ENCODE assay signal across 10 mouse cellular contexts in genomic region chr5:108269811-108270151, GRCm38 (mm10). TPM values are rescaled to one million over a fixed set of nuclear protein-coding genes. Genes with fewer than 3 reads are reported as not detected.
DNase-seq lines count a peak whose midpoint lies in the region; ATAC-seq lines count a peak whose summit lies in the region.
"Had no signal": no experiment of that assay in that cellular context is flagged by ENCODE, and none has a peak within 500 bp of the region (broad histone marks: within the 10 kb centered on the region; RNA-seq: fewer than 3 reads in every experiment).

No protein-coding gene starts in this region.

- H3K4me3 ChIP-seq in heart, embryonic 15.5 days = peak overlapping the region; percentile 90
- H3K4me3 ChIP-seq in hindbrain, embryonic 11.5 days (ENCODE audit: low read depth, low read length) = peak overlapping the region; percentile 95
- peak overlapping the region; percentile 92 for H3K4me3 ChIP-seq in midbrain, embryonic 12.5 days

- no peak overlapping the region; the same call in 1 of the 2 replicates for H3K27ac ChIP-seq in heart, embryonic 15.5 days
- H3K27ac ChIP-seq in hindbrain, embryonic 11.5 days (ENCODE audit: low read depth, low read length) = no peak overlapping the region
- no peak overlapping the region for H3K27ac ChIP-seq in midbrain, embryonic 12.5 days (replicated peaks)

- H3K27me3 ChIP-seq in heart, embryonic 15.5 days = no peaks in the 10 kb centered on the region
- H3K27me3 ChIP-seq in hindbrain, embryonic 11.5 days (ENCODE audit: control insufficient read depth, insufficient read depth, low read length) = no peaks in the 10 kb centered on the region
- no peaks in the 10 kb centered on the region for H3K27me3 ChIP-seq in midbrain, embryonic 12.5 days
- H3K27me3 ChIP-seq: Patski had no signal

- H3K4me2 ChIP-seq in heart, embryonic 15.5 days = peak overlapping the region; percentile 78
- peak overlapping the region; percentile 93 for H3K4me2 ChIP-seq in hindbrain, embryonic 11.5 days (replicated peaks; ENCODE audit: low read depth, low read length)
- peak overlapping the region; percentile 96 for H3K4me2 ChIP-seq in midbrain, embryonic 12.5 days (replicated peaks)

- peak overlapping the region; percentile 96 for H3K9ac ChIP-seq in heart, embryonic 15.5 days
- peak overlapping the region; percentile 96 for H3K9ac ChIP-seq in hindbrain, embryonic 11.5 days (ENCODE audit: low read depth, low read length)
- H3K9ac ChIP-seq in midbrain, embryonic 12.5 days (replicated peaks) = peak overlapping the region; percentile 93

- no peak for ATAC-seq in heart, embryonic 15.5 days (replicated peaks; ENCODE audit: insufficient number of reproducible peaks, insufficient read depth, low FRiP score, low read depth)
- no peak for ATAC-seq in hindbrain, embryonic 11.5 days (ENCODE audit: low FRiP score)
- no peak for ATAC-seq in midbrain, embryonic 12.5 days (ENCODE audit: low FRiP score, low read depth)

- 8% methylated on average over 7 of the region's 7 CpGs for WGBS in heart, embryonic 15.5 days
- 25% methylated on average over 7 of the region's 7 CpGs for WGBS in hindbrain, embryonic 11.5 days
- WGBS in midbrain, embryonic 12.5 days = 23% methylated on average over 7 of the region's 7 CpGs

- peaks cover 21% of the 10 kb centered on the region for H3K4me1 ChIP-seq in heart, embryonic 15.5 days (replicated peaks)
- H3K4me1 ChIP-seq in hindbrain, embryonic 11.5 days (replicated peaks; ENCODE audit: control insufficient read depth, insufficient read depth, low read length) = no peaks in the 10 kb centered on the region; the same call in 1 of the 2 replicates
- H3K4me1 ChIP-seq in midbrain, embryonic 12.5 days = peaks cover 27% of the 10 kb centered on the region

- intact Hi-C loops in heart, postnatal 10 days (cut with DNase I) = no loop called here
- intact Hi-C loops in left cerebral cortex, postnatal 4 days (cut with DNase I) = no loop called here

- H3K9me3 ChIP-seq in heart, embryonic 15.5 days (replicated peaks) = no peaks in the 10 kb centered on the region
- H3K9me3 ChIP-seq in hindbrain, embryonic 11.5 days (ENCODE audit: control insufficient read depth, low read length) = no peaks in the 10 kb centered on the region
- H3K9me3 ChIP-seq in midbrain, embryonic 12.5 days = no peaks in the 10 kb centered on the region

- no peak for DNase-seq in heart, postnatal 10 days
- DNase-seq in adipocyte (ENCODE audit: low spot score) = peak; percentile 34
- no peak for DNase-seq in hindbrain, embryonic 11.5 days (ENCODE audit: low spot score)
- no peak for DNase-seq in left cerebral cortex, adult 11 months (ENCODE audit: low spot score)
- no peak for DNase-seq in ovary, postnatal 36 days (ENCODE audit: low spot score)
- no peak for DNase-seq in left cerebral cortex, postnatal 4 days
- DNase-seq: kidney, adult 11 months had no signal

- peaks cover 4% of the 10 kb centered on the region; the same call in 1 of the 2 replicates for H3K36me3 ChIP-seq in heart, embryonic 15.5 days
- H3K36me3 ChIP-seq in hindbrain, embryonic 11.5 days (ENCODE audit: control insufficient read depth, insufficient read depth, low read length) = no peaks in the 10 kb centered on the region
- 0 out of 2 replicates have a peak, but pooled peaks cover 6% of the 10 kb centered on the region for H3K36me3 ChIP-seq in midbrain, embryonic 12.5 days

RNA-seq across cellular contexts. Expression of gene Dr1, which starts 1.1 kb away (rescaled TPM):
- polyA plus RNA-seq in heart, embryonic 15.5 days (2015; fragmentation: Nextera tagmentation; extraction: Ambion mirVana) = 23.9 and 24.2 TPM in 2 replicates
- 10 to 100 TPM; 23.8 to 24.2 TPM for total RNA-seq in heart, postnatal 10 days (2021)
- polyA plus RNA-seq in hindbrain, embryonic 11.5 days (2014; fragmentation: Nextera tagmentation; extraction: Ambion mirVana) = 57.7 and 58.2 TPM in 2 replicates
- polyA plus RNA-seq in midbrain, embryonic 12.5 days (2016; fragmentation: Nextera tagmentation; extraction: Ambion mirVana) = 55.8 and 57.5 TPM in 2 replicates
- total RNA-seq in left cerebral cortex, postnatal 4 days (2021) = 10 to 100 TPM; 33.1 to 37.3 TPM

RNA-seq across cellular contexts. Expression of gene Pigg, which starts 42.6 kb away (rescaled TPM):
- polyA plus RNA-seq in heart, embryonic 15.5 days (2015; fragmentation: Nextera tagmentation; extraction: Ambion mirVana) = 5.3 and 5.7 TPM in 2 replicates
- 1 to 10 TPM; 6.1 to 6.5 TPM for total RNA-seq in heart, postnatal 10 days (2021)
- polyA plus RNA-seq in hindbrain, embryonic 11.5 days (2014; fragmentation: Nextera tagmentation; extraction: Ambion mirVana) = 2.7 and 3.2 TPM in 2 replicates
- 8.0 and 8.2 TPM in 2 replicates for polyA plus RNA-seq in midbrain, embryonic 12.5 days (2016; fragmentation: Nextera tagmentation; extraction: Ambion mirVana)
- total RNA-seq in left cerebral cortex, postnatal 4 days (2021) = 1 to 10 TPM; 7.1 to 8.0 TPM
